Mouse (Mus musculus) cerebellum, adult 2 months (tissue): Measurements from ENCODE around the gene Akap14.

Experiments used
- CTCF ChIP-seq: fragments of 200-500 bp; IDR thresholded peaks from 2 replicates; pipeline ENCODE4 v1.5.1; 2011; ENCODE audit warnings: low read depth, mild to moderate bottlenecking, control low read depth, low read length, moderate library complexity, borderline replicate concordance; ENCODE audit not compliant: insufficient read depth
- POLR2A ChIP-seq: fragments of 200-500 bp; IDR thresholded peaks from 2 replicates; pipeline ENCODE4 v1.6.1; 2011; ENCODE audit warnings: low read length, control low read depth, borderline replicate concordance; ENCODE audit not compliant: insufficient read depth

GRCm38 (mm10) chrX:37190755-37191104 lies 22.1 kb upstream of the Akap14 start:
- TF ChIP-seq CTCF: no peak
- no peak for TF ChIP-seq POLR2A
